Mouse (Mus musculus): ENCODE data around the gene Stx5a.

- TF ChIP-seq POLR2A (IDR thresholded peaks at IDR 0.05; ENCODE audit: low read depth, low read length): peak; percentile 19; the same call in 1 of the 2 replicates
- no peak for TF ChIP-seq CTCF (IDR thresholded peaks at IDR 0.05; ENCODE audit: extremely low read depth, insufficient read length, insufficient replicate concordance, low read depth, low read length)
Observed at GRCm38 (mm10) chr19:8802130-8802821, 61.1 kb downstream of the Stx5a start, which contains the start of gene Zbtb3.

Measured in small intestine, adult 2 months (tissue).